Mouse (Mus musculus): ENCODE measurements around the gene Ncam1. TPM values are rescaled to one million over a fixed set of nuclear protein-coding genes. Genes with fewer than 3 reads are reported as not detected.

Ncam1 gene
- polyA plus RNA-seq, 1 experiment = 7.2 TPM

DNA sequence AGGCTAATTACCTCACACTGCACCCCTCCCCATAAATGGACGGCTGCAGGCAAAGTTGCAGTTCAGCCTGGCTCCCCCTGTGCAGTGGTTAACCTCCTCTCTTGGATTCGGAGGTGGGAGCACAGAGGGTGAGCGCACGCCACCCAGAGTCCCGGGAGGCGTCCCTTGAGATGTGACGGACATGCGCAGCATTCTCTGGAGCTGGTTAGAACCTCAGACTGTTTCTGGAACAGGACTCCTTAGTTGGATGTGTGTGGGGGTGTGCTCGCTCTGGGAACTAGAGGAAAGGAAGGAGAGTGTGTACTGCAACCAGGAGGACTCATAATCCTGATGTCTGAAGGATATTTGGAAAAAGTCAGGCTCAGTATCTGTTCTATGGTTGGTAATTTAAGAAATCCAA is 274.0 kb downstream of the Ncam1 start:
- Histone ChIP-seq H3K4me1 (ENCODE audit: control insufficient read depth, insufficient read depth, low read length) (no peaks in the 10 kb centered on the region), H3K4me3 (ENCODE audit: low read depth, low read length) (no peak overlapping the region), H3K27ac (ENCODE audit: insufficient read depth, low read length) (no peak overlapping the region), H3K27me3 (ENCODE audit: control insufficient read depth, insufficient read depth, low read length, poor library complexity, severe bottlenecking) (no peaks in the 10 kb centered on the region), H3K9ac (ENCODE audit: low read depth, poor library complexity, severe bottlenecking) (no peak overlapping the region), H3K36me3 (ENCODE audit: control insufficient read depth, insufficient read depth, low read length, poor library complexity, severe bottlenecking) (no peaks in the 10 kb centered on the region), H3K9me3 (replicated peaks; ENCODE audit: control insufficient read depth, insufficient read depth, low read length, poor library complexity, severe bottlenecking) (no peaks in the 10 kb centered on the region)
- no peak for TF ChIP-seq EP300 (IDR thresholded peaks at IDR 0.05; ENCODE audit: insufficient read depth, low read depth, low read length)
- no peak for TF ChIP-seq CTCF (IDR thresholded peaks at IDR 0.05; ENCODE audit: low read depth, low read length)
- TF ChIP-seq POLR2A (IDR thresholded peaks at IDR 0.05; ENCODE audit: insufficient read depth, low read length) = no peak

- Histone ChIP-seq H3K27me3 (ENCODE audit: control insufficient read depth, insufficient read depth, low read length, poor library complexity, severe bottlenecking) (no peaks in the 10 kb centered on the region), H3K36me3 (ENCODE audit: control insufficient read depth, insufficient read depth, low read length, poor library complexity, severe bottlenecking) (no peaks in the 10 kb centered on the region), H3K4me1 (ENCODE audit: control insufficient read depth, insufficient read depth, low read length) (no peaks in the 10 kb centered on the region), H3K4me3 (ENCODE audit: low read depth, low read length) (no peak overlapping the region), H3K9me3 (replicated peaks; ENCODE audit: control insufficient read depth, insufficient read depth, low read length, poor library complexity, severe bottlenecking) (no peaks in the 10 kb centered on the region), H3K9ac (ENCODE audit: low read depth, poor library complexity, severe bottlenecking) (no peak overlapping the region), H3K27ac (ENCODE audit: insufficient read depth, low read length) (no peak overlapping the region)
- TF ChIP-seq EP300 (IDR thresholded peaks at IDR 0.05; ENCODE audit: insufficient read depth, low read depth, low read length) = no peak
- no peak for TF ChIP-seq CTCF (IDR thresholded peaks at IDR 0.05; ENCODE audit: low read depth, low read length)
- no peak for TF ChIP-seq POLR2A (IDR thresholded peaks at IDR 0.05; ENCODE audit: insufficient read depth, low read length)
Observed at GRCm38 (mm10) chr9:49523881-49524280, 274.8 kb downstream of the Ncam1 start.

- H3K36me3 ChIP-seq (ENCODE audit: control insufficient read depth, insufficient read depth, low read length, poor library complexity, severe bottlenecking) = no peaks in the 10 kb centered on the region
- H3K9ac ChIP-seq (ENCODE audit: low read depth, poor library complexity, severe bottlenecking) = no peak overlapping the region
- no peaks in the 10 kb centered on the region for H3K27me3 ChIP-seq (ENCODE audit: control insufficient read depth, insufficient read depth, low read length, poor library complexity, severe bottlenecking)
- H3K9me3 ChIP-seq (replicated peaks; ENCODE audit: control insufficient read depth, insufficient read depth, low read length, poor library complexity, severe bottlenecking) = no peaks in the 10 kb centered on the region
- TF ChIP-seq EP300 (IDR thresholded peaks at IDR 0.05; ENCODE audit: insufficient read depth, low read depth, low read length) (no peak), POLR2A (IDR thresholded peaks at IDR 0.05; ENCODE audit: insufficient read depth, low read length) (no peak), CTCF (IDR thresholded peaks at IDR 0.05; ENCODE audit: low read depth, low read length) (no peak)
- peaks cover 2% of the 10 kb centered on the region for H3K4me1 ChIP-seq (ENCODE audit: control insufficient read depth, insufficient read depth, low read length)
- no peak overlapping the region for H3K27ac ChIP-seq (ENCODE audit: insufficient read depth, low read length)
- no peak overlapping the region for H3K4me3 ChIP-seq (ENCODE audit: low read depth, low read length)
Observed at GRCm38 (mm10) chr9:49514306-49514705, 284.4 kb downstream of the Ncam1 start.

DNA sequence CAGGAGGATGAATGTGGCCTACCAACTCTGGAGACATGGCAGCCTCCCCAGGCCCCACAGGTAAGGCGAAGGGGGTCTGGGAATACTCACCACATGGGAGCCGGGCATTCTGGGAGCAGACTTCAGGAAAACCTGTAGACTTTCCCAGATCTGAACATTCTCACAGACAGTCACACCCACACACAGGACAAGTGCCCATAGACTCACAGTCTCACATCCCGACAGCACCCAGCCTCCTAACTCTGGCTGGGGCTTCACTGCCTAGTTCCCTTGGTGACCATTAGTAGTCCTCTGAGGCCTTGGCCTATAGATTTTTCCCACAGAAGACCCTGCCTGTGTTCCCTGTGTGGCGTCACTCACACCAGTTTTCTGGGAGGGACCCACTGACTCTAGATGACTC is 288.1 kb downstream of the Ncam1 start:
- Histone ChIP-seq H3K4me3 (ENCODE audit: low read depth, low read length) (no peak overlapping the region), H3K27ac (ENCODE audit: insufficient read depth, low read length) (no peak overlapping the region), H3K4me1 (ENCODE audit: control insufficient read depth, insufficient read depth, low read length) (no peaks in the 10 kb centered on the region), H3K36me3 (ENCODE audit: control insufficient read depth, insufficient read depth, low read length, poor library complexity, severe bottlenecking) (no peaks in the 10 kb centered on the region), H3K9ac (ENCODE audit: low read depth, poor library complexity, severe bottlenecking) (no peak overlapping the region), H3K27me3 (ENCODE audit: control insufficient read depth, insufficient read depth, low read length, poor library complexity, severe bottlenecking) (no peaks in the 10 kb centered on the region), H3K9me3 (replicated peaks; ENCODE audit: control insufficient read depth, insufficient read depth, low read length, poor library complexity, severe bottlenecking) (no peaks in the 10 kb centered on the region)
- TF ChIP-seq POLR2A (IDR thresholded peaks at IDR 0.05; ENCODE audit: insufficient read depth, low read length) (no peak), EP300 (IDR thresholded peaks at IDR 0.05; ENCODE audit: insufficient read depth, low read depth, low read length) (no peak), CTCF (IDR thresholded peaks at IDR 0.05; ENCODE audit: low read depth, low read length) (no peak)

GRCm38 (mm10) chr9:49509628-49510027 is 289.1 kb downstream of the Ncam1 start:
- H3K9me3 ChIP-seq (replicated peaks; ENCODE audit: control insufficient read depth, insufficient read depth, low read length, poor library complexity, severe bottlenecking) = no peaks in the 10 kb centered on the region
- H3K27me3 ChIP-seq (ENCODE audit: control insufficient read depth, insufficient read depth, low read length, poor library complexity, severe bottlenecking) = no peaks in the 10 kb centered on the region
- H3K27ac ChIP-seq (ENCODE audit: insufficient read depth, low read length) = no peak overlapping the region
- H3K36me3 ChIP-seq (ENCODE audit: control insufficient read depth, insufficient read depth, low read length, poor library complexity, severe bottlenecking) = no peaks in the 10 kb centered on the region
- H3K9ac ChIP-seq (ENCODE audit: low read depth, poor library complexity, severe bottlenecking) = no peak overlapping the region
- no peak overlapping the region for H3K4me3 ChIP-seq (ENCODE audit: low read depth, low read length)
- H3K4me1 ChIP-seq (ENCODE audit: control insufficient read depth, insufficient read depth, low read length) = no peaks in the 10 kb centered on the region
- TF ChIP-seq CTCF (IDR thresholded peaks at IDR 0.05; ENCODE audit: low read depth, low read length) (no peak), EP300 (IDR thresholded peaks at IDR 0.05; ENCODE audit: insufficient read depth, low read depth, low read length) (no peak)

GRCm38 (mm10) chr9:49509094-49509493 is 289.6 kb downstream of the Ncam1 start:
- Histone ChIP-seq H3K9ac (ENCODE audit: low read depth, poor library complexity, severe bottlenecking) (no peak overlapping the region), H3K27me3 (ENCODE audit: control insufficient read depth, insufficient read depth, low read length, poor library complexity, severe bottlenecking) (no peaks in the 10 kb centered on the region), H3K4me1 (ENCODE audit: control insufficient read depth, insufficient read depth, low read length) (no peaks in the 10 kb centered on the region), H3K4me3 (ENCODE audit: low read depth, low read length) (no peak overlapping the region), H3K9me3 (replicated peaks; ENCODE audit: control insufficient read depth, insufficient read depth, low read length, poor library complexity, severe bottlenecking) (no peaks in the 10 kb centered on the region), H3K36me3 (ENCODE audit: control insufficient read depth, insufficient read depth, low read length, poor library complexity, severe bottlenecking) (no peaks in the 10 kb centered on the region), H3K27ac (ENCODE audit: insufficient read depth, low read length) (no peak overlapping the region)
- TF ChIP-seq CTCF (IDR thresholded peaks at IDR 0.05; ENCODE audit: low read depth, low read length) (no peak), EP300 (IDR thresholded peaks at IDR 0.05; ENCODE audit: insufficient read depth, low read depth, low read length) (no peak), POLR2A (IDR thresholded peaks at IDR 0.05; ENCODE audit: insufficient read depth, low read length) (no peak)
